Mouse (Mus musculus): ENCODE measurements at regions not wholly inside any gene's neighbourhood (a gene's known extent, or its start where the extent isn't known, plus 50 kb on each side); places are given as distances from the start of the nearest gene placed in this dataset.
A peak's percentile ranks its signal among the peaks of the same experiment; 100 is the strongest.

GRCm38 (mm10) chr13:56350705-56351400 is 54.5 kb upstream of the Cxcl14 start:
- no peak for DNase-seq (ENCODE audit: low spot score)

DNA sequence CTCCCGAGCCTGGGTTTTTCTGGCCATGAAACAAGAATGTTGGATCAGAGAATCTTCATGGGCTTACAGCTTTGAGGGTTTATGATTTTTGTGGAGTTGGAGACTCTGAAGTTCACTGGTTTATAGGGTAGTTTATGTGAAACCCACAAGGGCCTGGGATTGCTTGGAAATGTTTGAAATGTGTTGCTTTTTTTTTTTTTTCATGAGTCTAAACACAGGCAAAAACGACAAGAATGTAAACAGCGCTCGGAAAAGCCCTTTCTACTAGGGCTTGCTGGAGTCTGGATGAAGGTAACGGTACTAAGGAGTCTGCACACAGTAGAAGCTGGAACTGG is 55.0 kb upstream of the Cxcl14 start:
- no peak for DNase-seq (ENCODE audit: low spot score)

GRCm38 (mm10) chr13:56352436-56352835 is 56.1 kb upstream of the Cxcl14 start:
- DNase-seq (ENCODE audit: low spot score), result no peak

- peak; percentile 33 for DNase-seq (ENCODE audit: low spot score)
These were observed 56.7 kb upstream of the Cxcl14 start for GRCm38 (mm10) chr13:56352839-56353605.

DNA sequence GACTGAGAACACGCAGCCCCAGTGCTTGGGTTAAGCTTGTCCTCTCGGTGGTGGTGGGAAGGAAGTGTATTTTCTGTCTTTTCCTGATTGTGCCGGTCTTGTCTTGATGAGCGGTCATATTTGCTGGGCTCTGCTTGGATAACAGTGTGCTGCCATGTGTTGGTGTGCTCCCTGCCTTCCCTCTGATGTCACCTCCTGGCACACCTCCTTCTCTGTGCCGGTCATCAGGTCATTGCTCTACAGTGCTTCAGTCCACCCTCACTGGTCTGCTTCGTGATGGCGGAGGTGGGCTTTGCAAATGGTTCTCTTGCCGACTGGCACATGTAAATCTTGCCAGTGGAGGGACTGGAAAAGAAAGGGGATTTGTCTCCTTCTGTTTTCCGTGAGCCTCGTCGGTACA is 57.6 kb upstream of the Cxcl14 start:
- no peak for DNase-seq (ENCODE audit: low spot score)

GRCm38 (mm10) chr13:56354630-56355029 is 58.3 kb upstream of the Cxcl14 start:
- DNase-seq (ENCODE audit: low spot score), result no peak

DNA sequence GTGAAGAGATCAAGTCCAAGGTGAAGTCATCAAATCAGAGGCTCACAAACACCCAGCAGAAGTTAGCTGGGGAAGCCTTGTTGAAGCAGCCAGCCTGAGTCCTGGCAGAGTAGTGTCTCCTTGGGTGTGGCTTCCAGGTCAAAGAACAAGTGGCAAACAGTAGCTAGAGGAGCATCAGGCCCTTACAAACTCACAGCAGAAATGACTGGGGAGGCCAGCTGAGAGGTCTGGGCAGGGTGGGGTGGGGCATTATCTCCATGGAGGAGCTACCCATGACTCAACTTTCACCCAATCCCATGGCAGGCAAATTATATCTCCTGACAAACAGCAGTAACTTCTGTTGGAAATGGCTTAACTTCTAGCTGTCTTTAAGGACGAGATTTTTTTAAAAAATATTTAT is 60.6 kb upstream of the Cxcl14 start:
- no peak for DNase-seq (ENCODE audit: low spot score)

GRCm38 (mm10) chr13:56357955-56358354 is 61.6 kb upstream of the Cxcl14 start:
- no peak for DNase-seq (ENCODE audit: low spot score)

DNA sequence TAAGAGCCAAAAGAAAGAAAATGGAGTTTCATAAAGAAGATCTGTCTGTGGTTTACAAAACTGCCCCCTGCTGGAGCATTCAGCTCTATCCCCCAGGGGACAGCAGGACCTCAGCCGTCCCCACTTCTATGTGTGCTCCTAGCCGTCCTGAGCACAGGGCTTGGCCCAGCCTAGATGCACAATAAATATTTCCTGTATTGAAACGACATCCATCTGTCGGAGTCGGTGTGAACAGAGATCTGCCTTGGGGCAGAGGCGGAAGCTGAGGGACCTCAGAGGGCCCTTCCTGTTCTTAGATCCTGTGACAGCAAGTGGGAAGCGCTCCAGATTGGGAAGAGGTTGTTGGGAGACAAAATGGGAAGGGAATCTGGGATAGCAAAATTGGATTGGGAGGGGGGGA is 62.5 kb upstream of the Cxcl14 start:
- no peak for DNase-seq (ENCODE audit: low spot score)

DNA sequence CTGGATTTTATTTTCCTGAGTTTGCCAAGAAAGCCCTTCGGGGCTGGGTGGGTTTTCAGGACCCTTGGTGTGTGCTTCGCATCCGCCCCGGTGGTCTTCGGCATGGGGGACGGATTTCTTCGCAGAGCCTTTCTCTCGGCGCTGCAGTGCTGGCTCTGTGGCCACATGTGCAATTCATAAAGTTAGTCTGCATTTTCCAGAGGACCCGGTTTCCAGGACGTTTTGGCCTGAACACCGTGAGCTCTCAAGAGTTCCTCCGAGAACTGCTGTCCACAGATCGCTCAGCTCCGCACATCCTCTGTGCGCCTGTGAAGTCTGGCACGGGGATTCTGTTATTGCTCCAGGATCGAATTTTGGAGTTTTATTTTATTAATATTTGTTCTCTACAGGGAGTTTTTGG is 63.2 kb upstream of the Cxcl14 start:
- no peak for DNase-seq (ENCODE audit: low spot score)

- DNase-seq (ENCODE audit: low spot score), result no peak
These were observed 64.5 kb upstream of the Cxcl14 start for GRCm38 (mm10) chr13:56360803-56361202.

- no peak for DNase-seq (ENCODE audit: low spot score)
These were observed 64.2 kb upstream of the Gm3045 start for GRCm38 (mm10) chr13:56362238-56362637.

DNA sequence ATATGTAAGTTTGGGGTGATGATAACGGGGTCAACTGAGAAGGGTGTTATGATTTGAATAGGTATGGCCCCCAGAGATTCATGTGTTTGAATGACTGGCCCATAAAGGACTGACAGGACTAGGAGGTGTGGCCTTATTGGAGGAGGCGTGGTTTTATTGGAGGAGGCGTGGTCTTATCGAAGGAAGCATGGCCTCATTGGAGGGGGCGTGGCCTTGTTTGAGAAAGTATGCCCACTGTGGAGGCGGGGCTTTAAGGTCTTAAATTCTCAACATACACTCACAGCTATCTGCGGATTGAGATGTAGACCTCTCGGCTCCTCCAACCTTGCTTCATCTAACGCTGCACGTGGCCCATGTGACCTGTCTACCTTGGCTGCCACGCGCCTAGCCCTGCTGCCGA is 63.7 kb upstream of the Gm3045 start:
- DNase-seq (ENCODE audit: low spot score), result no peak

GRCm38 (mm10) chr13:56369600-56369999 is 56.8 kb upstream of the Gm3045 start:
- DNase-seq (ENCODE audit: low spot score), result no peak

- no peak for DNase-seq (ENCODE audit: low spot score)
These were observed 55.0 kb upstream of the Gm3045 start for GRCm38 (mm10) chr13:56371374-56371773.

DNA sequence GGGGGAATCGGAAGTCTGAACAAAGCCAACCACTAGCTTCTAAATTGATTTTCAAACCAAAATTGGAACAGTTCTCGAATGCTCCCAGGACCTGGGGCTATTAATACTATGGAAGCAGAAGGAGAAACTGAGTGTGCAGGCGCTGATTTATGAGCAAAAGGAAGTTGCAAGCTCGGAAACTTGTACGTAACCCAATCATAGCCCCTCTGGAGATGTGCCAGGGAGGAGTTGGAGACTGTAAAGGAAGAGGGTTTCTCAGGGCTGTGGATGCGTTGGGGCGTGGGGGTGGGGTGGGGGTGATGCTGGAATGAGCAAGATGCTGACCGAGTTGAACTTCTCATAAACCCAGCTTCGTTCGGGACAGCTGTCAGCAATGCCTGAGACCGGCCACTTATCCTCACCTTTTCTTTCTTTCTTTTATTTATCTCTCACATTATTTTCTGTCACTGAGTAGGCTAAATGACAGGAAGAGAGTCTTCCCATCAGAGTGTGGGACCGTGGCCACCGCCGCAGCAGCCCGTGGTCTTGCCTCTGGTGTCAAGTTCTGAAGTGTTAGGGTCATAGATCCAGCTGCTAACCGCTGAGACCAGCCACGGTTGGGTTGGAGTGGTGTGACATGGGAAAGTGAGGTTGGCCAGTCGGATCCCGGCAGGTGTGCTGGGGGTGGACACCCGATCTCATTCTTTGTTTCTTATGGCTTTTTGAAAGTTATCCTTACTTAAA is 54.2 kb upstream of the Gm3045 start:
- no peak for DNase-seq (ENCODE audit: low spot score)

DNA sequence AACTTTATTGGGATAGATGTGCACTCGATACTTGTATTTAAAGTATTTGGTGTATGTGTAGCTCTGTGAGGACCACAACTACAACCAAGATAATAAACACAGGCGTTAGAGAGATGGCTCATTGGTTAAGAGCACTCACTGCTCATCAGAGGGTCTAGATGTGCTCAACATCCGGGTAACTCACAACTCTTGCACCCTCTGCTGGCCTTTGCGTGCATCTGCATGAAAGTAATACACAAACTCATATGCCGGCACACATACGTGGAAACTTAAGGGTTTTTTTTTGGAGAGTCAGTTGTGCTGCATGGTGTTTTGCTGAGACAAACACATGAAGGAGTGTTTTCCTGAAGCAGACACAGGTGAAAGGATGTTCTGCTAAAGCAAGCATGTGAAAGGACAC is 53.7 kb upstream of the Gm3045 start:
- no peak for DNase-seq (ENCODE audit: low spot score)

All from heart, adult 8-10 months (tissue).